Mouse (Mus musculus) mouse embryonic stem cell (cell line): ENCODE measurements around the gene 6430548M08Rik.

Source experiments
- in situ Hi-C, 2 experiments: fragments of 300-500 bp; cut with MboI; formaldehyde crosslinking; loops; 1 replicate in 1 of 2; 3 replicates in 1 of 2; pipeline ENCODE4 v1.14.3; 2019 to 2020; ENCODE audit warnings: low sequenced_read_pairs in 2 of 2, low pct_unique_long_range_greater_than_20kb in 1 of 2, mixed read lengths in 1 of 2; ENCODE audit not compliant: unreplicated experiment in 1 of 2

Gene 6430548M08Rik

DNA sequence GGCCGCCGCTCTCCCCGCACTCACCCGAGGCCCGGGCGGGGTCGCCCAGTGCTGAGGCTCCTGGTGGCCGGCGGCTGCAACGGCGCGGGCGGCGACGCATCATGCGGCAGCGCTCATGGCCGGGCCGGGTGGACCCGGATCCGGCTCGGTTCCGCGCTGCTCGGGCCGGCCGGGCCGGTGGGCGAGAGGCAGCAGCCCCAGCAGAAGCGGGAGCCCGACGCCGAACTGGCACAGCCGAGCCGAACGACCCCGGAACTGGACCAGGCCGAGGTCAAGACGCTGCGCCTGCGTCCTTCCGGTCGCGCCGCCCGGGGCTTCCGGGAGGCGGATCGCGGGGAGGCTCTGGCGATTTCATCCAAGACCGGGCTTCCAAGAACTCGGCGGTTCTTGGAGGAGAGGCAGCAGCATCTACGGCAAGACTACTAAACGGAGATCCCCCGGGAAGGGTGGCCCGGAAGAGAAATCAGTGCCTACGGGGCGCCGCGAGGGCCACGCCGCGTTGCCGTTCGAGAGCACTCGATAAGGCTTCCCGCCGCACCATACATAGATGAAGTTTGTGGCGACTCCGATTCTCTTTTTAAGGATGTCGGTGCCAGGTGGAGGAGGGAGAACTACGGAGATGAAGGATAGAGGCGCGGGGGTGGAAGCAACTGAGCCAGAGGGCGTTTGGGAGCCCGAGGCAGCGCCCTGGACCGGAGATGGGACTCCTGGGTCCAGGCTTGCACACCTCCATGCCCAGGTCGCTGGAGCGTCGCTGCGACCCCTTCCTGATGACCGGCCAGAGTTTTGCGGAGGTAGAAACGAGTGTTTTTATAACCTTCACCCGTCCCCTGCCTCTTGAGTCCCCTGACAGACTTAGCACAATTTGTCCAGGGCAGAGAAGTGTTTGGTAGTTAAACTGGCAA lies 12.6 kb upstream of the 6430548M08Rik start, which contains the start of gene Zdhhc7:
Gene Zdhhc7, minus strand, starts transcription at position 415 of the 905 bp plus-strand sequence.
- in situ Hi-C loops, result no loop called here

DNA sequence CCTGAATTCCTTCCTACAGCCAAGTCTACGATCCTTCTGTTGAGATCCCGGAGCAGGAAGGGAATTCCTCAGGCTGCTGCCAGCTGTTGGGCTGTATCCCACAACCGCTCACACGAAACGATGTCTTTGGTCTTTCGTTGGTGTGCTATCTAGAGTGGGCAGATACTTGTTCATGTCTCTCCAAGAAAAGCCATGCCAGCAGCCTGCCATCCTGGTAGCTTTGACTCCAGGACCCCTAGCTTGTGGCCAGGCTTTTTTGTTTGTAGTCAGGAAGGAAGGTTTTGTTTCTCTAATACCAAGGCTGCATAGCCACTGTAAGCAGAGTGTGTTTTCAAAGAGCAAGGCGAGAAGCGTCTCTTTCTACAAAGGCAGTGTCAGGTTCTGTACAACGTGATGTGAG lies 10.0 kb upstream of the 6430548M08Rik start:
- in situ Hi-C loops, result no loop called here

DNA sequence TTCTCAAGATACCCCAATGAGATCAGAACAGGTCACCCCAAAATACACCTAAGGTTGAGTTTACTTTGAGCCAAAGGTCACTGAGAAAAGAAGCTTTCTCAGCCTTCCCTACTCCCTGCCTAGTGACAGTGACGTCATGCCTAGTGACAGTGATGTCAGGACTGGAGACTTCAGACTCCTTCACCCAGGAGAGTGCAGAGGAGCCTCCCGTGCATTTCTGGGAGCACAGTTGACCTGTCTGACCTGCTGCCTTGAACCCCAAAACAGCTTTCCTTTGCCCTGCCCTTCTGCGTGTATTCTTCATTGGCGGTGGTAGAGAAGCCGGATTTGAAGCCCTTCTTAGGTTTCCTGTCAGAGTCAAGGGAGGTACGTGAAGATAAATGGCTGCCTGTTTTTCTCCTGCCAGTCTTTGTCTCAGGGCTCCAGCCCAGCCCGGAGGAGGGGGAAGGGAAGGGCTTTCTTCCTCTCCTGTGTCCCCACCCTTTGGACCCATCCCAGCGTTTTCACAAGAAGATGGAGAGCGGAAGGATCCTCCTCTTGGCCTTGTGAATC lies 9.2 kb upstream of the 6430548M08Rik start:
- in situ Hi-C loops, result no loop called here

DNA sequence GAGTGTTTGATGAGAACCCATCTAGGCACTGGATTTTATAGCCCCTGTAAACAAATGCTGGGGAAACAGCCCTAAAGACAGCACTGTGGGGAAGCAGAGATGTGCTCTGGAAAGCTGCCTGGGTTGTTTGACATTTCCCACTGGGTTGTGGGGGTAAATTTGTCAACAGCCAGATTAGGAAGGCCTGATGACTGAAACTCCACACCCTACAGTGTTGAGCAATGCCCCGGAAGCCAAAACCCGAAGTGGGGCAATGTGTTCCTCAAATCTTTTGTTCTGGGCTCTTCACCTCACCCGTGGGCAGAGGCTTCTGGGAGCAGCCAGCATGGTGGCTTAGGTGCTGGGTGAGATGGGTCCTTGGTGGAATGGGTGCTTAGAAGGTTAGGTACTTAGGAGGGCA lies 4.8 kb upstream of the 6430548M08Rik start:
- in situ Hi-C loops, result no loop called here

DNA sequence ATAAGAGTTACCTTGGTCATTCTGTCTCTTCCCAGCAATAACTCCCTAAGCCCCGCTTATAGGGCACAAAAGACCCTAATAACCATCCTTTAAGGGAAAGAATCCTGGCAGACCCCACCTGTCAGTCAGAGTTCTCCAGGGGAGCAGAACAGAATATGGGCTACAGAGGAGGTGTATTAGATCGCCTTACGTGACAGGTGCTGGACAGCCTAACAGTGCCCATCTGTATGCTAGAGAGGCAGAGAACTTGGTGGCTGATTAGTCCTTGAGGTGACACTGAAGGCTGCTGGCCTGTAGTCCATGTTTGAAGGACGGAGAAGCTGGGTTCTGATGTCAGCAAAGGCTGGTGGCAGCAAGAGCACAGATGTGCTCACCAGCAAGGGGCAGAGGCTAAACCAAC lies 3.0 kb upstream of the 6430548M08Rik start:
- in situ Hi-C loops, result no loop called here

DNA sequence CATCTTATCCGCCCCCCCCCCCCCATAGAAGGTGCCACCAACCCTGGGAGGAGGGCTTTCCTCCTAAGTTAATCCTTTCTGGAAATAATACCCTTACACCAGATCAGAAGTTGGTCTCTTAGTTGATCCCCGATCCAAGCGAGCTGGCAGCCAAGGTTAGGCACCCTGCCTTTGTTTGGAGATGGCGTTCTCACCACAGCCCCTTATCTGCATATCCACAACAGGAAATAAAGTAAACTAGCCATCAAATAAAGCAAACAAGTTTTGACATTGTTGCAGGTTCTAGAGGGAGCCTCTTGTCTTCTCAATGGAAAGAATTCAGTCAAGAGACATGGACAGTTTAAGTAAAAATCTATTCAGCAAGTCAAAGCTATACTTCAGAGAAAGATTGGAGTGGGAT lies 2.6 kb upstream of the 6430548M08Rik start:
- in situ Hi-C loops, result no loop called here

DNA sequence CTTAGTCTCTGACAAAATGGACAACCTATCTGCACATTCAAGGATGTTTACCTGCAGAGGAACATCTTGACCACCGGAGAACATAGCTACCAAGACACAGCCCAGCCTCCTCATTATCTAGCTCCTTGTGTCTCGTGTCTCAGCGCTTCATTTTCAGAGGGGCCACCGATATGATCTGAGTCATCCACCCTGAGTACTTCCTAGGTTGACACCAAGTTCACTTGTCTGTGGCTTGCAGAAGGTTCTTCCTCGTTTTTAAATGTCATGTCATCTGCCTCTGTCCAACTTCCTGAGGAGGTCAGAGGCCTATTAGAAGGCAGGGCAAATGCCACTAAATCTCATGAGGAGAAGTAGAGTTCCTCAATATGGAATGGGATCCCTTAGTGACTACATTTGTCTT lies 1.4 kb upstream of the 6430548M08Rik start:
- in situ Hi-C loops, result no loop called here

DNA sequence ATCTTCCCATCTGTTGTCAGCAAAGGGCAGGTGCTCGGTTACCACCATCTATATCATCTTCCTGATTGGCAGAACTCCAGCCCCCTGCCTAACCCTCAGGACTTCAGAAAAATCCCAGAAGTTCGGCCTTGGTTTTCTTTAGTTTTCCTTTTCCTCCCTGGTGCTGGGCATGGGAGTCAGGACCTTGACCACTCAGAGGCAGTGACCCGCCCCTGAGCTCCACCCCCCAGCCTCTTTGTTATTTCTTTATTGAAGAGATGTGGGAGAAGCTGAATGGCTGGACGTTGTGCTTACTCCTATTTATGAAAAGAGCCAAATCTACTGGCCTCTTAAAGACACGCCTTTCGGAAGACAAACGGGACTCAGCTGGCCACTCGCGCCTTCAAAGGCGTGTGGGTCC lies 646 bp upstream of the 6430548M08Rik start:
- in situ Hi-C loops, result no loop called here

DNA sequence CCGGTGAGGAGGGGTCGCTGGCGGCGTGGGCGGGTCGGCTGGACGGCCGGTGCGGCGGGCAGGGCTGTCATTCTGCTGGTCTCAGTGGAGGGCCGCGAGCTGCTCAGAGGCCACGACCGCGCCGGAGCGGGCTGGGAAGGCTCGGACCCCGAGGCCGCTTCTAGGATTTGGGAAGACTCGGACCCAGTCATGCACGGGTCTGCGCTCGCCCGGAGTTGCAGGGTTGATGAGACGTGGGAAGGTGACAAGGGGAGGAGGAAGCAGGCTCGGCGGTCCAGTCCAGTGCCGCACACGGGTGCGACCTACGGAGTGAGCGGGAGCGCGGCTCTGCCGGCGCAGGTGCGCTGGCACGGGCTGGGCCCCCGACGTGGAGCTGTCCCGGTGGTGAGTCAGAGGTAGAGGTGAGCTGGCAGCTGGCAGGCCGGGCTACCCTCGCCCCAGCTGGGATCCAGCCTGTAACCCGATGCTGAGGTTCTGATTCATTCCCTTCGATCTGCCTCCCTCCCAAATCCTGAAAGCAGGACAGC lies 426 bp downstream of the 6430548M08Rik start:
- in situ Hi-C loops, result no loop called here

DNA sequence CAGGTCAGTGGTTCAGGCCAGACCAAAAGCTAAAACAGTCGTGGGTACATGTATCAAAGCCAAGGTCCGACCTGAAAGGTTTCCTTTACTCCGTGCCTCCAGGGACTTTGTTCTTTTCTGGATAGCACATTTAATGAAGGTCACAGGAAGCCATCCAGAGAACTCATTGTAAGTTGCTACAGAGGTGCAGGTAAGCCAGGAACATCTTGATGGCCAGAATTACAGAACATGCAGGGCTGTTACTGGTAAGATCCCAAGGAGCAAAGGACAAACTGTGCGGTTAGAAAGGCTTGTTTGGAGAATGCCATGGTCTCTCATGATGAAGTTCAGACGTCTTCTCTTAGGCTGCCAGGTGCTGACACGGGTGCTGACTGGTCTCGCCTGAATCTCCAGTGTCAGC lies 2.6 kb downstream of the 6430548M08Rik start:
- in situ Hi-C loops, result no loop called here

DNA sequence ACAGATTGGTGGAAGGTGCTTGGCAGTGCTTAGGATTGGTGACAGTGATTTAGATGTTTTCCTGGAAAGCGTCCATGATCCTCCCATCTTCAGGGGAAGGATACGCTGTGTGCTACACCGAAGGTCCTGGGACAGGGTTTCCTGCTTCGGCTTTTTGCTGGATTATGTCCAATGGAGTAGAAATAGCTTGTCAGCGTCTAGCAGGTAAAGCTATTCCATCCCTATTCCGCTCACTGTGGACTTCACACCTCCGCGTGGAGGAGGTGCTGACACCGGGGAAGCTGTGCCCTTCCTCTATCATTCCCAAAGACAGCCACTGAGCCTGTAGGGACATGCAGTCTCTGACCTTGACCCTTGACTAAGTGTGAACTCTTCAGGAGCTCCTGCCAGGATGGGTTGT lies 4.2 kb downstream of the 6430548M08Rik start:
- in situ Hi-C loops, result no loop called here

DNA sequence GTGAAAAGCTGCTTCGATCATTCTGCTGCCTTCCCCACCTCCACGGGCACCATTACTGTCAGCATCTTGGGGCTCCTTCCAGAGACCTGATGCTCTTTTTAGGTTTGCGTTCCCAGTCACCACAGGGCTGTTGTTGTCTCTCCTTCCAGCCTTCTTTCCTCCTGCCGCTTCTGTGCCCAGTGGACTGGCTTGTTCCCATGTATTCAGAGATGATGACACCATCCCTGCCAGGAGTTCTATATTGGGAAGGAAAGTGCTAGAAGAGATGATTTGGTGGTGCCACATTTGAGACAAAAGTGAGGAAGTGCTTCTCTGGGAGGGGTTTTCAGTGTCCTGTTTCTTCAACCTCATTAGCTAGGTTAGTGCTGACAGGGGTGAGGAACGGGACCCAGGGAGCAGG lies 4.9 kb downstream of the 6430548M08Rik start:
- in situ Hi-C loops, result no loop called here

DNA sequence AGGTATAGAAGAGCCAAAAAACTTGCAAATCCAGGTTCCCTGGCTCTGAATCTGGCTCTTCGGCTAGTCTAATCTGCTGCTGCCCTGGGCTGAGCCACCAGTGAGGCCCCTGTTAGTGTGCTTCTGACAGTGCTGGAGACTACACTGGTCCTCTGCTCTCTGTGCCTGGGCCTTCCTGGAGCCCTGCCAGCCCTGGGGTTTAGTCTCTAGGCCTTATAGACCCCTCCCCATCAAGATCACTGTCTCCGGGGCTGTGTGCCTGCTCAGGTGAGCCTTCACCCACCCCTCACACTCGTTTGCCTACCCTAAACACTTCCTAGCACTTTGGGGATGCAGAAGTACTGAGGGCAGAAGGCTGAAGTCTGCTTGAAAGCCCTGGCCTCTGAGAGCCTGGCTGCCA lies 5.5 kb downstream of the 6430548M08Rik start:
- in situ Hi-C loops, result no loop called here

DNA sequence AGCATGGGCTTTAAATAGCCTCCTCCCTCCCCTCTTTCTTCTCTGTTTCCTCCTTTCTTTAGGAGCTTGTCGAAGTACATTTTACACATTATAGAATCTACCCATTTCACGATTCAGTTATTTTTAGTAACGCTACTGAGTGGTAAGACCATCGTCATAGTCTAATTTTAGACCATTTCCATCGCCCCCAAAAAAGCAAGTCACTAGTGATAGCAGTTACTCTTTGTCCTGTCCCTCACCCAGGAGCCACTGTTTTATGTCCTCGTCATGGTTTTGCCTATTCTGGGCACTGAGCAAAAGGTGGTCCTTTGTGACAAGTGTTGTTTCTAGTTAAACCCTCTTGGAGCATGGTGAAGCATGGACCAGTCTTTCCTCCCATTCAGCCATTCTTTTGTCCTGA lies 6.0 kb downstream of the 6430548M08Rik start:
- in situ Hi-C loops, result no loop called here

DNA sequence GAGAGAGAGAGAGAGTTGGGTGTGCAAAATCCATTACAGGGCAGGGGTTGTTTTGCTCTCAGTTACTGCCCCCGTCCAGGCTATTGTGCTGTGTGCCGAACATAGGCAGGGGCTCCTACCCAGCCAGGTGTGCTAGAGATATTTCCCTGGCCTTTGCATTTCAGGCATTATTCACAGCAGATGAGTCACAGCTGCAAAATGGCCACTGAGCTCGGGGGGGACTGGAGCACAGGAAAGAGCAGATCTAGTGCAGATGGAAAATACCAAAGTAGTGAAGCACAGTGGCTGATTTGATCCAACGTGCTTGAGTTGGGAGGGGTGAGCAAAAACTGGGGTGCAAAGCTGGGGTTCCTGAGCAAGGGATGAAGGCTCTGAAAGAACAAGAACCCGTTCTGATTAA lies 7.0 kb downstream of the 6430548M08Rik start:
- in situ Hi-C loops, result no loop called here

DNA sequence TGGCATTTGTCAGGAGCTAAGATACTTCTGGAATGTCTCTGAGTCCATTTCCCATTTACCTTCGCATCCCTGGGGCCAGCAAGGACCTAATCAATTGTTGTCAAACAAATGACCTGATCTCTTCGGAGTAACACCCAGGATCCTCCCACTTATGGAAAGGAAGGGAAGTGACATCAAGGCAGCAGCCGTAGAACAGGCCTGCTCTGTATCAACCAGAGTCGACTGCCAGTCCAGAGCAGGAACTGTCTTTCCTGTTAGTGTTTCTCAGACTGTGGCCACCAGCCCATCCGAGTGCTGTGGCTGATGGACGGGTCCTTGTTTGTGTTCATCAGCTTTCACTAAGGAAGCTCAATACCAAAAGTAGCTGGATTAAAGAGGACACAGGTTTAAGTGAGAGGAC lies 10.3 kb downstream of the 6430548M08Rik start:
- in situ Hi-C loops, result no loop called here

DNA sequence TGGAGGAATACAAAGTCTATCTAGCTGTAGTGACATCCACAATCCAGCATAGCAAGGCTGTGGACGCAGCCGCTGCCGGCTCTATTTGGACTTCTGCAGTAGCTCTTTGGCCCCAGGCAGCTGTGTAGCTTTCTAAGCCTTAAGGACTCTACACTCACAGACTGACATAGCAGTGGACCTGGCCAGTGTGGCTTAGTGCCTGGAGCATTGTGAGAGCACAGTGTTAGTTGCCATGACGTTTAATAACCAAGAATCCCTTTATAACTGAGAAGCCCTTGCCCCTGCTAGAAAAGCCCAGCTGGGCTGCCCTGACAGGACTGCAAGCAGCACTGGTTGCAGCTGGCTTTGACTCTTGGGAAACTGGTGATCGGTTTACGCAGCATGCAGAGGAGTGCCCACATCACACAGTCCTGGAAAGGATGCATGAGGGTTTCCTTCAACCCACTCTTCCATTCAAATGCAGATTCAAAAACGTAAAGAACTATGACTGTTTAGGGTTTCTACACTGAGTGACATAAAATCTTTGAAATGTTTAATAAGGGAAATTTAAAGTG lies 11.0 kb downstream of the 6430548M08Rik start:
- in situ Hi-C loops, result no loop called here

DNA sequence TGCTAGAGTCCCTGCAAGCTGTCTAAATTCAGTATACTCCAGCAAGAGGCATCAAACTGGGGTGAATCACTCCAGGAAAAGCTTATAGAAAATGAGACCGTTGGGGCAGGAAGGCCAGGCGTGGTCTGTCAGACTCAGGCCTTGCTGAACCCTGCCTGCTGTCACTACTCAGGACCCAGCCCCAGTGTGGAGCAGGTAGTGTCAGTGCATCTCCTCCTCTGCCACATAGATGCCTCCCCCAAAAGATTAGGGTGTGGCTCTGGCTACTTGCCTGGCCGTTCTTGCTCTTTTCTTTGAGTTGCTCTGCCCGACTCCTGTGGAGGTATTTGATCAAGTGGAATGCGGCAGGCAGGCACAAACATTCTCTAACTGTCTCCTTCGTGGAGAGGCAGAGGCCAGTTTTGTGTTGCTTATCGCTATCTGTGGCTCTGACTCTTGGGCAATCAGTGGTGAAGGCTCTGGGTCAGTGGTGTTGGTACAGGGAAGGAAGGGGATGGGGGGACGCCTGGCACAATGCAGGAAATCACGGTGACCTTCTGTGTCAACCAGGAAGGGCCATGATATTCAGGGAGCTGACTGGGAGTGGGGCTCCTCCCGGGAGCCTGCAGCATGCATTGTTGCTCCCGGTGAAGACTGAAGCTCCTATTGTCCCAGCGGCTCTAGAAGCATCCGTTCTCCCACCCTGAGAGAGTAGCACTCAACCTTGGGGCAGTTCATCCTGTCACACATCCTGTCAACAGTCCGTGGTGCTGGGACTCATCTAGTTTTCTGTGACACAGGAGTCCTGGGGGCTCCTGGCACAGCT lies 12.6 kb downstream of the 6430548M08Rik start:
- in situ Hi-C loops, result no loop called here

DNA sequence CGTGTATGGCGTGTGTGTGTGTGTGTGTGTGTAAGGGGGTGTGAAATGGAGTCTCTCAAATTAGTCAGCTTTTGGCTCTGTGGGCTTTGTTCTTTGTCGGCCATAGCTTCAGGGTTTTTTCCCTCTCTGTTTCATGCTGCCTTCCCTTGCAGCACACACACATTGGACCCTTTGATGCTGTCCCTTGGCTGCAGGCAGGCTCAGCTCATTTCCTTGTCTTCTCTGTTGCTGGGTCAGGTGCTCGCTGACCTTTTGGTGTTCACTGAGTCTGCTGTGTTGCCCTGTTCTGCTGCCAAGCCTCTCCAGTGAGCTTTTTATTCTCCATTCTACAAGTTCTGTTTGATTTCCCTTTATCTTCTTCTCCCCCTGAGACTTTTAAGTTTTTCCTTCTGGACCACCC lies 15.6 kb downstream of the 6430548M08Rik start:
- in situ Hi-C loops, result no loop called here
